Mouse (Mus musculus): ENCODE results near the gene Tmem132d.

- no peak for TF ChIP-seq GATA1 (IDR thresholded peaks at IDR 0.05; ENCODE audit: borderline replicate concordance, low read length)
- TF ChIP-seq FLI1 (IDR thresholded peaks at IDR 0.05; ENCODE audit: low read length), result no peak
These were observed 4.0 kb upstream of the Tmem132d start for GRCm38 (mm10) chr5:128436909-128437308.

All from megakaryocyte, embryonic 14.5 days (primary cell).